Mouse (Mus musculus): ENCODE data around the gene Hist1h3d.
A peak's percentile ranks its signal among the peaks of the same experiment; 100 is the strongest.
"Not testable (repeated sequence)": the region's sequence is repeated elsewhere in the genome, so short reads cannot be mapped to it uniquely, and the experiment has no call there.

Gene Hist1h3d

DNA sequence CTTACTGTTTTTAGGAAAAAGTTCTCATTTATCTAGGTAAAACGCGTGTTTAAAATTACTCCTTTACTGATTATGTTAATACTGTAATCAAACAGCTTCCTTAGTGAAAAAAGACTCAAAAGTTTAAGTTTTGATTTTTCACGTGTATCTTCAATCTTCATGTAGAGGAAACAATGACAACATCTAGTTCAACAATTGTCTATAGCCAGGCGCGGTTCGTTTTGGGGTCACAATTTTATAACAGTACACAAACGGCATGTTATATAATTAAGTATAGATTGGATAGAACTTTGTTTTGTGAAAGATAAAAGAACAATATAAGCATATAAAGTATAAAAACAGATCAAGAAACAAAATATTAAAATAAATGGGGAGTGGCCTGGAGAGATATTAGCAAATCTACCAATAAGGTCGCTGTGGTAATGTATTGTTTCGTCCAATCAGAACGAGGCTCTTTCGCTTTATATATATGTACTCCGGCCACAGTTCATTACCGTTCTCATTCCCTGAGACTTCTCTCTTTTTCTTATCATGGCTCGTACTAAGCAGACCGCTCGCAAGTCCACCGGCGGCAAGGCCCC, at the start of gene Hist1h3d:
Gene Hist1h3d, plus strand, starts transcription at position 493 of the 581 bp plus-strand sequence.
- DNase-seq (ENCODE audit: extremely low read depth, low read depth, low spot score), result no peak

DNA sequence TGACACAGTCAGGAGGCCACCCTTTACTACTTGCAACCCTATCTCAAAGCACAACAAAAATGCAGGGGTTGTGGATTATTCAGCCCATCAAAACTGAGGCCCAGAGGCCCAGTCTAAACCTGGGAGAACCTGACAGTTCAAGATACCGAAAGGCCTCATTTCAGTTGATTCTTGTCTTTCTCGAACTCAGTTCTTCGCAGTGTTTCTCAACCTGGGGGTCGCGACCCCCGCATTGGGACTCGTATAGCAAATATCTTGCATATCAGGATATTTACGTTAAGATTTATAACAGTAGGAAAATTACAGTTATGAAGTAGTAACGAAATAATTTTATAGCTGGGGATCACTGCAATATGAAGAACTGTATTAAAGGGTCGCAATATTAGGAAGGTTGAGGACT, 49.7 kb upstream of the Hist1h3d start:
- no peak for DNase-seq (ENCODE audit: extremely low read depth, low read depth, low spot score)

DNA sequence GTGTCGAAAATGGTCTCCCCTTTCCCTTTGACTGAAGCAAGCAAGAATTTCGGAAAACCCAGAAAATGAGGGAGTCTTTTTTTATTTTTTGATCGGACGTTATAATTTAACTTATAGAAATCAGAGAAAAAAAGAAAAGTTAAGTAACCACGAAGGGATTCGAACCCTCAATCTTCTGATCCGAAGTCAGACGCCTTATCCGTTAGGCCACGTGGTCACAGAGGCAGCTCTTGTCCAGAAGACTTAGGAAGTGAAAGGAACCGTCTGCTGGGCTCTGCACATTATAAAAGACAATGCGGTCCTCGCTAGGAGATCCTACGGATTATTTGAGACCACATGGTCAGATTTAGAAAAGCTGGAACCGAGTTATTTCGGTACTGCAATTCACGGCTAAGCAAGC, 49.3 kb upstream of the Hist1h3d start:
- DNase-seq (ENCODE audit: extremely low read depth, low read depth, low spot score), result no peak

DNA sequence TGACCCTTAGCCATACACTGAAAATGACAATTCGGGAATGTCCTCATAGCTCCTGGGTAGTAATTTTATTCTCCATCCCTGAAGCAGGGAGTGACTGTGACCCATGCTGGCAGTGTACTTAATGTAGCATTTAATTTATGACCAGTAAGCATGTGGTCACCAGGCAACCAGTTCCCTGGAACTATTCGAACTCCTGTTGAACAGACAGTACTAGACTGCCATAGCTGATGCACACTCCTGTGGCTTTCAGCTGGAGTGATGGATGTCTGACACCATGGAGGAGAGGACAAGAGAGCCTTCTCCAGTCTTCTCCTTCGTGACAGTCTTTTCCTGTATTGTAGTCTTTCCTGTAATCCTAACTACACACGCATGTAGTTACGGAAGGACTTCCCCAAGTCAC, 46.6 kb upstream of the Hist1h3d start:
- no peak for DNase-seq (ENCODE audit: extremely low read depth, low read depth, low spot score)

DNA sequence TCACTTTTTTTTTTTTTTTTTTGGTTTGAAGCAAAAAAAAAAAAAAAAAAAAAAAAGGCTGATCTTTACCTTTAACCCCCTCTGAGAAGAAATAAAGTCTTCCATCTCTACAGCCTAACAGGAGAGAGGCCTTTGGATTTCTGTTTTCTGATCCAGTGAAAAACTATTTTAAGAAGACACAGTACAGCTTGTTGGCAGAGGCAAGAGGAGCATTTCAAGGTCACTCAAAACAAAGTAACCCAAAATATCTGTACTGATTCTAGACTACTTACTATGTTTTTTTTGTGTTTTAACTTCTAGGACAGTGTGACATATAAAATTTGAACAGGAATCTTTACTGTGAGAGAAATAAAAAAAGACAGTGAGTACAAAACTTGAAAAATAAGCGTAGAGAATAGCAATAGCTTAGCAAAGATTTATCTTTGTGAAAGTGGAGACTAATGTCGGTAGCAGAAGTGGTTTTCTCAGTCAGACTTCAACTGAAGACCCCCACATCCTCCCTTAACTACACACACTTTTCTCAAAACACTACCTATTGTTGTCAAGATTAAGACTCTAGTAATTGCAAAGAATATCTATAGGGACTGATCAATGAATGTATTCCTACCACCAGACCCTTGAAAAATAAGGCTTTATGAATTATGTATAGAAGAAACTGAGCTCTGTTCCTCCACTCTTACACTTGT, 45.9 kb upstream of the Hist1h3d start:
- no peak for DNase-seq (ENCODE audit: extremely low read depth, low read depth, low spot score)

DNA sequence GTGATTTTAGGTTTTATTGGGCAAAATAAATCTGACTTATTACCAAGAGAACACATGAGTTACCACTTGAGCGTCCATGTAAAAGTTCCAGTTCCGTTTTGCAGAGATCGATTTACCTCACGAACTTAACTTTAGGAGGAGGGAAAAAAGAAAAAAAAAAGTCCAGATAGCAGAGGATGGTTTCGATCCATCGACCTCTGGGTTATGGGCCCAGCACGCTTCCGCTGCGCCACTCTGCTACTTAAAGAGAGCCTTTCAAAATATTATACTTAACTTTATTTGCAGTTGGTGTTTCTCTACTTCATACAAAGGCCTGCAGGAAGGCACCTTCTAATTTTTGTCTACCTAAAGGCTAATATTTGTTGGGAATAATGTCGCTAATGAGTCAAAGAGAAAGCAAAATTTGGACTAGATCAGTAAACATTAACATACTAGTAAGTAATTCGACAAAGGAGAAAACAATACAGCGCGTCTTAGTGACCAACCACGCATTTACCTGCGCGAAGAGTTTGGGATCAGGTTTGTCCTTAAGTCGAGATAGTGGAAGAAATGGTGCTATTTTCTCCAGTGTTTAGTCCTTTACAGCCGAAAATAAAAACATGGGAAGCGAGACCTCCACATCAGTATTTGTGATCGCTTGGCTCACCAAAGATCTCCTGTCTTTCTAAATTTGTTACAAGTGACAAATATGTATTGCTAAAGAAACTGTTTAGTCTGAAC, 45.2 kb upstream of the Hist1h3d start:
- no peak for DNase-seq (ENCODE audit: extremely low read depth, low read depth, low spot score)

DNA sequence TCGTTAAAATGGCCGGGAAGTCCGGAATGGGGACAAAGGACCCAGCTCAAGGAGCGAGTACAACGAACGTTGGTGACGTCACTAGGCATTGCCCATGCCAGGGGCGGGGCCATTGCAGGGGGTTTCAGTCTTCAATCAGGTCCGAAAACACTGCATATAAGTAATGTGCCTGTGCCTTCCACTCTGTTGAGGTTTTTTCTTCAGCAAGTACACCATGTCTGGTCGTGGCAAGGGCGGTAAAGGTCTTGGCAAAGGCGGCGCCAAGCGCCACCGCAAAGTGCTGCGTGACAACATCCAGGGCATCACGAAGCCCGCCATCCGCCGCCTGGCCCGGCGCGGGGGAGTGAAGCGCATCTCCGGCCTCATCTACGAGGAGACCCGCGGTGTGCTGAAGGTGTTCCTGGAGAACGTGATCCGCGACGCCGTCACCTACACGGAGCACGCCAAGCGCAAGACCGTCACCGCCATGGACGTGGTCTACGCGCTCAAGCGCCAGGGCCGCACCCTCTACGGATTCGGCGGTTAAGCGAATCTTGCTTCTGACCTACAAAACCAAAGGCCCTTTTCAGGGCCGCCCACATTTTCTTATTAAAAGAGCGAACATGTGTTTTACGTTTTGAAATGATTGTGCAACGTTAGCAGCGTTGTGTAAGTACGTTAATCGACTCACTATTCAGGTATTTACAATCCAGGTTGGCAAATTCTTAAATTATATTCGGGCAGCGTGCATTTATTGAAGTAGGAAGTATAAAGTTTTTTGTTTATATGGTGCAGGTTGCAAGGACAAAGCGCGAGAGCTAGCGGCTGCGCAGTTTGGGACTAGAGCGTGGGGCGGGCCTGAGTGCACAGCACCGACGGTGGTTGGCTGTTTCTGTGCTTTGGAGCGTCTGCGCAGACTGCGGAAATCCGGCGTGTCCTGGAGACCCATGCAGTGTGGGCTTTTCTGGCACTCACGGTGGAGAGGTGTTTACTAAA, 44.4 kb upstream of the Hist1h3d start, which contains the start of gene Hist1h4h:
Gene Hist1h4h, plus strand, starts transcription at position 150 of the 975 bp plus-strand sequence.
- no peak for DNase-seq (ENCODE audit: extremely low read depth, low read depth, low spot score)

DNA sequence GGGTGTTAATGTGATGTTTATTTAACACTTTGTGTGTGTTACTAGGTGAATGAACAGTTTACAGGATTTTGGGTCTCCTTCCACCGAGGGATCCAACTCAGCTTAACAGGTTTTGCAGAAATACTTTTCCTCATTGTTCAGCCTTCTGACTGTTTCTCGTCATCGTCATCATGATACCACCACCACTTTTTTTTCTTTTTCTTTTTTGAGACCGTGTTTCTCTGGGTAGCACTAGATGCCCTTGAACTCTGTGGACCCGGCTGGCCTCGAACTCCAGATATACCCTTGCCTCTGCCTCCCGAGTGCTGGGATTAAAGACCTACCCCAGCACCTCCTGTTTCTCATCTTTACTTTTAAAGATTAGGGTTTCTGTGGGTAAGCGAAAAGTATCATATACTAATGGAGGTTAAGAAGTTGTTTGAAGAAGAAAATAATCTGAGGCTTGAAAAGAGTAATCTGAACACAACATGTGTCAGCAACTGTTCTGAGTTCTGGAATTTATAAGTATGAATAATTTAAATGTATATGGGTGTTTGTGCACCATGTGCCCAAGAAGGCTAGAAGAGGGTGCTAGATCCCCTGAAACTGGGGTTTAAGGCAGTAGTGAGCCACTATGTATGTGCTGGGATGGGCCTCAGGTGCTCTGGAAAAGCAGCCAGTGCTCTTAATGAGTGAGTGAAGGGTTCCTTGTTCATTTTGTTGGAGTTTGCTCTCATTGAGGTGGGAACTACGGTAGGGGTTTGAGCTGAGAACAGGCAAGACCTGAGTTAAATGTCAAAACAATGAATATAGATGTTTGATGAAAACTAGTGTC, 43.1 kb upstream of the Hist1h3d start:
- no peak for DNase-seq (ENCODE audit: extremely low read depth, low read depth, low spot score)

DNA sequence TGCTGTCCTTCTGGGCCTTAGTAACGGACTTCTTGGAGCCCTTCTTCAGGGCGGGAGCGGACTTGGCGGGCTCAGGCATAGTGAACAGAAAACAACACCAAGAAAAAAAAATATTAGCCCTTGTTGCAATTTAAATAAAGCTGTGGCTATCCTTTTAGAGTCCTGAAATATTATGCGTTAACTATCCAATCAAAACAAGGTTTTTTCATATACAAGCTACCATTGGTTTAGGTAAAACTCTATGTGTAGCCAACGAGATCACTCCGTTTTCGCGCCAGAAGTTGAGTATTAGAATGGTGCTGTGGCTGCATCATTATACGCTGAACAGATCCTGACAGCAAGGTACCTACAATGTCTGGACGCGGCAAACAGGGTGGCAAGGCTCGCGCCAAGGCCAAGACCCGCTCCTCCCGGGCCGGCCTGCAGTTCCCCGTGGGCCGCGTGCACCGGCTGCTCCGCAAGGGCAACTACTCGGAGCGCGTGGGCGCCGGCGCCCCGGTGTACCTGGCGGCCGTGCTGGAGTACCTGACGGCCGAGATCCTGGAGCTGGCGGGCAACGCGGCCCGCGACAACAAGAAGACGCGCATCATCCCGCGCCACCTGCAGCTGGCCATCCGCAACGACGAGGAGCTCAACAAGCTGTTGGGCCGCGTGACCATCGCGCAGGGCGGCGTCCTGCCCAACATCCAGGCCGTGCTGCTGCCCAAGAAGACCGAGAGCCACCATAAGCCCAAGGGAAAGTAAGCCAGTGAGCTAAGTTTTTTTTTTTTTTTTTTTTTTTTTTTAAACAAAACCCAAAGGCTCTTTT, 41.8 kb upstream of the Hist1h3d start, which contains the start of gene Hist1h2af:
Gene Hist1h2af, plus strand, starts transcription at position 347 of the 808 bp plus-strand sequence.
- not testable (repeated sequence) for DNase-seq (ENCODE audit: extremely low read depth, low read depth, low spot score)

DNA sequence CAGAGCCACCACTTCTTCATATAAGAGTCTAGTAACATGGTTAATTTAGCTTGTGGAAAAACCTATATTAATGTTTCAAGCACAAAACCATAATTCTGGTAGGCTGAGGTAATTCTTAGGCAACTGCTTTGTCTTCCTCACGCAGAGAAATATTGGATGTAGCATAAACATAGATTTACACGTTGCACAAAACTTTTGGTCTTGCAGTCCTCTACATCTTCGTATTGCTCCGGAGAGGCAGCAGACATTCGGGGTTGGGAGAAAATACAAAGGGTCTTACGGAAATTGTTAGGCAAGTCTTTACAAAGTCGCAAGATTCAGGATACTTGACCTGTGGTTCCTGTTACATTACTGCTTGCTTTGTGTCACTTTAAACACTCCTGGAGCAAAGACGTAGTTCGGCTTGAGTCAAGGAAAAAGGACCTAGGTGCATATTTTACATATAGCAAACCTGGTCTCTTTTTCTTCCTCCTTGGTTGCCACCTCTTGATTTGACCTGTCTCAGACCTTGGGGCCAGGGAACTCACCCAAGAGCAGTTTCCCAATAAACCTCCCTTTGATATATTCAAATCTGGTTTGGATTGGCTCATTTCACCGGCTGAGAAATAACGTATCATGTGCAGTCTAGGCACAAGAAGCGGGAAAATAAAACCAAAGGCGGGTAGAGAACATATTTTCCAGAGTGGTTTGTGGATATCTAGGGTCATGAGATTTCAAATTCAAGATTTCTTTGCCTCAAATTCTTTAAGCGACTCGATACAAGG, 41.0 kb upstream of the Hist1h3d start:
- no peak for DNase-seq (ENCODE audit: extremely low read depth, low read depth, low spot score)

DNA sequence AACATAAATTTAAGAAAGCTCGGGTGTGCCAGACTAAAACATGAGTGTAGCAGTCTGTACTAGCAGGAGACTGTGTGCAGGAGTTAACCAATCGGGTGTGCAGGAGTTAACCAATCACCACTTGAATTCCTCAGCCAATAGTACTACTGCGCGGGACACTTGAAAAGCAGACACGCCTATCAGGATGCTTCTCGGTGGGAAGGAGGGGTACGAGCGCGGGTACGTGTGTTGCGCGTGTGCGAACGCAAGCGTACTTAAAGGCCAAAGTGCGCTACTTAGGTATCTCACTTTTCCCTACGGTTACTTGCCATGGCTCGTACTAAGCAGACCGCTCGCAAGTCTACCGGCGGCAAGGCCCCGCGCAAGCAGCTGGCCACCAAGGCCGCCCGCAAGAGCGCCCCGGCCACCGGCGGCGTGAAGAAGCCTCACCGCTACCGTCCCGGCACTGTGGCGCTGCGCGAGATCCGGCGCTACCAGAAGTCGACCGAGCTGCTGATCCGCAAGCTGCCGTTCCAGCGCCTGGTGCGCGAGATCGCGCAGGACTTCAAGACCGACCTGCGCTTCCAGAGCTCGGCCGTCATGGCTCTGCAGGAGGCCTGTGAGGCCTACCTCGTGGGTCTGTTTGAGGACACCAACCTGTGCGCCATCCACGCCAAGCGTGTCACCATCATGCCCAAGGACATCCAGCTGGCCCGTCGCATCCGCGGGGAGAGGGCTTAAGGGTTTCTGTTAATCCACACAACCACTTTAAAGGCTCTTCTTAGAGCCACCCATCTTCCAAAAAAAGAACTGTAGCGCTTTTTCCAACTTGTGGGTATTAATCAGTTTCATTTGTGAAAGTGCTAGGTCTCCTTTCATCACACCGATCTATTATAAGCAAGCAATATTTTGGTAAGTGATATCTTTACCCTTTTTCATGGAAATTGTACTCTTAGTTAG, 40.2 kb upstream of the Hist1h3d start, which contains the start of gene Hist1h3g:
Gene Hist1h3g, plus strand, starts transcription at position 286 of the 939 bp plus-strand sequence.
- DNase-seq (ENCODE audit: extremely low read depth, low read depth, low spot score), result peak; percentile 83

DNA sequence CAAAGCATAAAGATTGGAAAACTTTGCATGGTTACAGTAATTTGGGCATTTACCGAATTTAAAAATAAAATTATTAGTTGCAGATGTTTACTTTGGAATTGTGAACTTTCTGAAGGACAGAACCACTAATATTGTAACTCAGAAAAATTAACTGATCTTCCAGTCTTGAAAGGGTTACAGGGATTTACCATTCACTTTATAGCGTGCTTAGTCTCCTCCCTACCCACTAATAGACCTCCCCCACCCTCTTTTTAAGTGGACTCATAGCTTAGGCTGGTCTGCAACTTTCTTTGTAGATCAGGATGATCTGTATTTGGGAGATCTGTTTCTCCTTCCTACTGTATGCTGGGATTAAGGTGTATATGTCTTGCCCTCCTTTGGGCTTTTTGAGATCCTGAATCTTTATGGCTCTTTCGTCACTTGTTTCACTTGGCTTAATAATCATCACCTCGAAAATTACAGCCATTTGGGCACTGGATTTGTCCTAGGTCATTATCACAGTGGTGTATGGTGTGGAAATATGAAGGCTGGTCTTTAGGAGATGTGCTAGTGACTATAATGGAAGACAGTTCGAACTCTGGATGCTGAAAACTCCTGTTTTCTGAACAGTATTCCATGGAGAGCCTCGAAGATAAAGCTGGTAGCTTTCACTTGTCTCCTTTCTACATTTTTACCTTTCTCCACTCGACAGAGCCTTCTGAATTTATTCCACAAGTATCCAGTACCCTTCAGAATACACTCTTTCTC, 39.3 kb upstream of the Hist1h3d start:
- no peak for DNase-seq (ENCODE audit: extremely low read depth, low read depth, low spot score)

DNA sequence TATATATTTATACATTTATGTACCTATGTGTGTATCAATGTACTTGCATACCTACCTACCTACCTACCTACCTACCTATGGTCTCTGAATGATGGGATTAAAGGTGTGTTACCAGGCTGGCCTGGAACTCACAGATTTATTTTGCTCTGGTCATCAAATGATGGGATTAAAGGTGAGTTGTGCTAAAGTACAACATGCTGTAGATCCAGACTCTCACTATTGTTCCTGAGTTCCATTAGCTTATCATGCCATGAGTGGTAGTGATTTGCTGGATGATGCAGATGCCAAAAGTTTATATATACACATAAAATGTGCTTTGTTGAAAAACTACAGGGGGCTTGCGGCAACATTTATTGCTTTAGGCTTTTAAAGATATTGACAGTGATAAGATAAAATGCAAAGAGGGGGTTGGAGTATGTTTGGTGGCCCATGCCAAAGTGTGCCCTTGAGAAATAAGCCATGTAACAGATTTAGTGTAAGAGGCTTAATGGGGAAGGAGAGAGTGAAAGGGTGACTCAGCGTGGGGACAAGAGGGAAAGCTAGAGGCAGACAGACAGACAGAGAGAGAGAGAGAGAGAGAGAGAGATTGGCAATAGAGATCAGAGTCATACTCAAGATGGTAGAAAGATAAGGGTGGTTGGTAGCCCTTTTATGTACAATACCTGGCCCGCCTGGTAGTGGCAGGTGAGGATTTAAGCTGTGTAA, 38.4 kb upstream of the Hist1h3d start:
- DNase-seq (ENCODE audit: extremely low read depth, low read depth, low spot score), result no peak

DNA sequence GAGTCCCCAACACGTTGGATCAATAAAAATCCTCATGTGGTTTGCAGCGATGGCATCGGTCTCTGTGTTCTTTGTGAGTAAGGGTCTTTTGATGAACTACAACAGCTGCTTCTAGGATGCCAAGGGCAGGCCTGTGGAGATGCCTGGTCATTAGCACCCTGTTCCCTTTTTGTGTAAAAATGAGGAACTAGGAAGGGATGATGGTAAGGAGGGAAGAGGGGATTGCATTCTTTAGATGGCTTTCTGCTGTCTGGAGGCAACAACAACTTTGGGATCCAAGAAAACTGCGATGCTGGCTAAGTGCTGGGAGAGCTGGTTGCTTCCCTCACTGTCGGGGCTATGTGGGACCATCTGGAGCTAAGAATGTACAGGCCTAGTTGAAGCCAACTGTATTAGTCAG, 37.3 kb upstream of the Hist1h3d start:
- no peak for DNase-seq (ENCODE audit: extremely low read depth, low read depth, low spot score)

DNA sequence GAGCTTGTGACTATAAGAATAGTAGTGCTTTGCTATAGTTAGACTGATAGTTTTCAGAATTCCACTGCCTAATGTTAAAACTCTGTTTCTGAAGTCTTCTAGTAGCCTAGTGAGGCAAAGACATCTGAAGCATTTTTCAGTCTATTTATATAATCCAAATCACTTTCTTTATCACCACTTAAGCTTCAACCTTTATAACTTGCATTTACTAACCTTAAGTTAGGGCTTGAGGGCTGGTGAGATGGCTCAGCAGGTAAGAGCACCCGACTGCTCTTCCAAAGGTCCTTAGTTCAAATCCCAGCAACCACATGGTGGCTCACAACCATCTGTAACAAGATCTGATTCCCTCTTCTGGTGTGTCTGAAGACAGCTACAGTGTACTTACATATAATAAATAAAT, 35.7 kb upstream of the Hist1h3d start:
- DNase-seq (ENCODE audit: extremely low read depth, low read depth, low spot score), result not testable (repeated sequence)

DNA sequence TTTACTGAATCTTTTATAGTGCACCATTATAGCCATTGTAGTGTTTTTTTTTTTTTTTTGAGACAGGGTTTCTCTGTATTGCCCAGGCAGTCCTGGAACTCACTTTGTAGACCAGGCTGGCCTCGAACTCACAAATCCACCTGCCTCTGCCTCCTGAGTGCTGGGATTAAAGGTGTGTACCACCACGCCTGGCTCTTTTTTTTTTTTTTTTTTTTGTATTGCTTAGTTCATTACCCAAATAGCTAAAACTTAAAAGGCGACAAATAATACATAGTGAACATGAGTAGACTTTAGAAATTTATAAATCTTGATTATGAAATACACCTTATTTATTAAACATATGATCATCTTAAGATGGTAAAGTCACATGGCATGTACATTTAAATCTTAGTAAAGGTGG, 34.1 kb upstream of the Hist1h3d start:
- DNase-seq (ENCODE audit: extremely low read depth, low read depth, low spot score), result no peak

All from fat pad, adult 2 months (tissue).